Mouse (Mus musculus): ENCODE data around the gene Lef1. TPM values are rescaled to one million over a fixed set of nuclear protein-coding genes. Genes with fewer than 3 reads are reported as not detected.

Gene Lef1
- polyA plus RNA-seq, 1 experiment, result 4.3 TPM

DNA sequence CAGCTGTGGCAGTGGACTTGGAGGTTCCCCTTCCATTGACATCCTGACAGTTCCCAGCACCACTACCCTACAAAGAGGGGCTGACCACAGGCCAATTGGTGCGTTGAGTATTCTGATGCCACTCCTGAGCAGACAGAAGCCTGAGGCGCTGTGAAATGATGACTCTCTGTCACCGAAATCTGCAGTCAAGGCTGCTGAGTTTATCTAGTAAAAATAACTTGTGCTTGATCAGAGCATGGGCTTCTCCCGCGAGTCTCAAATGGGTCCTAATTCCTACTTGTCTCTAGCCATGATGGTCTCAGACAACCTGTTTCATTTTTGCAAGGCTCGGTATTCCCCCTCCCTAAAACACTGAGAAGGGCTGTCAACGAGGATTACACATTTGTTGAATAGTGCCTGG lies 44.8 kb downstream of the Lef1 start:
- no peak overlapping the region for H3K4me3 ChIP-seq (replicated peaks; ENCODE audit: control insufficient read depth, low read depth, low read length)
- TF ChIP-seq CTCF (IDR thresholded peaks at IDR 0.05; ENCODE audit: control insufficient read depth, insufficient read depth, low read length) (no peak), POLR2A (IDR thresholded peaks at IDR 0.05; ENCODE audit: borderline replicate concordance, control insufficient read depth, low read depth, low read length) (no peak)
- H3K4me1 ChIP-seq (ENCODE audit: control insufficient read depth, insufficient read depth, low read length), result no peaks in the 10 kb centered on the region; the same call in 1 of the 2 replicates
- 74% methylated on average over 7 of the region's 7 CpGs for WGBS
- H3K27ac ChIP-seq (ENCODE audit: control insufficient read depth, insufficient read depth, low read depth, low read length, poor library complexity), result no peak overlapping the region

DNA sequence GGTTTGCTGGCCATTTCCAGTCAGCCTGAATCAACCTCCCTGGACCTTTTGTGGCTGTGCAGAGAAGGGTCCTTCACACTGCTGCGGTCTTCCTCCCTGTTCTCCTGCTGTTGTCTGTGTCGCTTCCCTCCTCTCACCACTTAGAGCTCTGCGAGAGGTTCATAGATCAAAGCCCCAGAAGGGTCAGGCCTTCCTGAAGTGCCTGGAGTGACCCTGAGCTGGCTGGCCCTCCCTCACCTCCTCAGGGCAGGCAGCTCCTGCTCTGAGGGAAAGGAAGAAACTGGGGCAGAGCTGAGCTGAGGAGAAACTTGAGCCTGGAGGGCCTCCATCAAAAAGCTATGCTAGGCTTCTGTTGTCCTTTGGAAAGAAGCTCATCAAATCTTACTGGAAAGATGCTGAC lies 45.4 kb downstream of the Lef1 start:
- TF ChIP-seq CTCF (IDR thresholded peaks at IDR 0.05; ENCODE audit: control insufficient read depth, insufficient read depth, low read length) (no peak), POLR2A (IDR thresholded peaks at IDR 0.05; ENCODE audit: borderline replicate concordance, control insufficient read depth, low read depth, low read length) (no peak)
- Histone ChIP-seq H3K4me3 (replicated peaks; ENCODE audit: control insufficient read depth, low read depth, low read length) (no peak overlapping the region), H3K27ac (ENCODE audit: control insufficient read depth, insufficient read depth, low read depth, low read length, poor library complexity) (no peak overlapping the region), H3K4me1 (ENCODE audit: control insufficient read depth, insufficient read depth, low read length) (no peaks in the 10 kb centered on the region; the same call in 1 of the 2 replicates)
- WGBS, result 80% methylated on average over 3 of the region's 3 CpGs

- Histone ChIP-seq H3K27ac (ENCODE audit: control insufficient read depth, insufficient read depth, low read depth, low read length, poor library complexity) (no peak overlapping the region), H3K4me1 (ENCODE audit: control insufficient read depth, insufficient read depth, low read length) (no peaks in the 10 kb centered on the region; the same call in 1 of the 2 replicates), H3K4me3 (replicated peaks; ENCODE audit: control insufficient read depth, low read depth, low read length) (no peak overlapping the region)
- WGBS, result 81% methylated on average over 11 of the region's 11 CpGs
- TF ChIP-seq POLR2A (IDR thresholded peaks at IDR 0.05; ENCODE audit: borderline replicate concordance, control insufficient read depth, low read depth, low read length) (no peak), CTCF (IDR thresholded peaks at IDR 0.05; ENCODE audit: control insufficient read depth, insufficient read depth, low read length) (no peak)
These were observed 46.1 kb downstream of the Lef1 start for GRCm38 (mm10) chr3:131156377-131156776.

DNA sequence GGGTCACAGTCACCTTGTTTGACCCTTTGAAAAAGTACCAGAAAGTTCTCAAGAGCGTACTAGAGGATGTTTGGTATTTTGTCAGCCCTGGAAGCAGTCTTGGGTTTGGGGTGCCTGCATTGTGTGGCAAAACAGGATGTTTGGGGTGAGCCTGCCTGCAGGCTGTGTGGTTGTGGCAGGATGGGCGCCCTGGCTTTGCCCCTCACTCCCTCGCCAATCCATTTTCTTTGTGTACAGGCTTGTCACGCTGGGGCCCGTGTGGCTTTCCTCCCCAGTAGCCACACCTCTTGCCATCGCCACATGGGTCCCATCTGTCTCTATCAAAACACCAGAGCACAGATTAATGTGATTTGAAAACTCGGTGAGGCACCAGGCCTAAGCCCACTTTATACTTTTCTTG lies 47.2 kb downstream of the Lef1 start:
- Histone ChIP-seq H3K4me3 (replicated peaks; ENCODE audit: control insufficient read depth, low read depth, low read length) (no peak overlapping the region), H3K27ac (ENCODE audit: control insufficient read depth, insufficient read depth, low read depth, low read length, poor library complexity) (no peak overlapping the region; the same call in 1 of the 2 replicates), H3K4me1 (ENCODE audit: control insufficient read depth, insufficient read depth, low read length) (no peaks in the 10 kb centered on the region; the same call in 1 of the 2 replicates)
- TF ChIP-seq CTCF (IDR thresholded peaks at IDR 0.05; ENCODE audit: control insufficient read depth, insufficient read depth, low read length) (no peak), POLR2A (IDR thresholded peaks at IDR 0.05; ENCODE audit: borderline replicate concordance, control insufficient read depth, low read depth, low read length) (no peak)
- WGBS, result 16% methylated on average over 7 of the region's 7 CpGs

DNA sequence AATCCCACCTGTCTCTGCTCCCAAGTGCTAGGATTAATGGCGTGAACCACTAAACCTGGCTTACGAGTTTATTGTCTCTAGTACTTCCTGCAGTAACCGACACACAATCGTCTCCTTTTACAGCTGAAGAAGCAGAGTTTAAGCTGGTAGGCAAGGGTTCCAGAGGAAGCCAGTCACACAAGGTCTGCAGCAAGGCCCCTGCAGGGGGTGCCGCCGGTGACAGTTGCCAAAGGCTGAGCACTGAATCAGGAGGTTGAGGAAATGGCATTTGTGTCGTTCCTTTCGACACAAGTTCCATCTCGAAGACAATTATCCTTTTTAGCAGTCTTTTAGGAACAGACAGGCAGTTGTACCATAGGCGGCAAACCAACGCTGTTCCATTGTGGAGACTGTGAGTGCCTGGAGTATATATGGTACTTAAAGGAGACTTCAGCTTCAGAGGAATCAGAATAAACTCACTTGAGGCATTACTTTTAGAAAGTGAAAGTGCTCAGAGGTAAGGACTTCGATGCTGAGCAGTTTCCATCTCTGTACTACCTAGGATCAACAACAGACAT lies 49.0 kb downstream of the Lef1 start:
- H3K4me1 ChIP-seq (ENCODE audit: control insufficient read depth, insufficient read depth, low read length), result no peaks in the 10 kb centered on the region; the same call in 1 of the 2 replicates
- no peak overlapping the region for H3K27ac ChIP-seq (ENCODE audit: control insufficient read depth, insufficient read depth, low read depth, low read length, poor library complexity)
- TF ChIP-seq CTCF (IDR thresholded peaks at IDR 0.05; ENCODE audit: control insufficient read depth, insufficient read depth, low read length) (no peak), POLR2A (IDR thresholded peaks at IDR 0.05; ENCODE audit: borderline replicate concordance, control insufficient read depth, low read depth, low read length) (no peak)
- WGBS, result 66% methylated on average over 12 of the region's 12 CpGs
- no peak overlapping the region for H3K4me3 ChIP-seq (replicated peaks; ENCODE audit: control insufficient read depth, low read depth, low read length)

DNA sequence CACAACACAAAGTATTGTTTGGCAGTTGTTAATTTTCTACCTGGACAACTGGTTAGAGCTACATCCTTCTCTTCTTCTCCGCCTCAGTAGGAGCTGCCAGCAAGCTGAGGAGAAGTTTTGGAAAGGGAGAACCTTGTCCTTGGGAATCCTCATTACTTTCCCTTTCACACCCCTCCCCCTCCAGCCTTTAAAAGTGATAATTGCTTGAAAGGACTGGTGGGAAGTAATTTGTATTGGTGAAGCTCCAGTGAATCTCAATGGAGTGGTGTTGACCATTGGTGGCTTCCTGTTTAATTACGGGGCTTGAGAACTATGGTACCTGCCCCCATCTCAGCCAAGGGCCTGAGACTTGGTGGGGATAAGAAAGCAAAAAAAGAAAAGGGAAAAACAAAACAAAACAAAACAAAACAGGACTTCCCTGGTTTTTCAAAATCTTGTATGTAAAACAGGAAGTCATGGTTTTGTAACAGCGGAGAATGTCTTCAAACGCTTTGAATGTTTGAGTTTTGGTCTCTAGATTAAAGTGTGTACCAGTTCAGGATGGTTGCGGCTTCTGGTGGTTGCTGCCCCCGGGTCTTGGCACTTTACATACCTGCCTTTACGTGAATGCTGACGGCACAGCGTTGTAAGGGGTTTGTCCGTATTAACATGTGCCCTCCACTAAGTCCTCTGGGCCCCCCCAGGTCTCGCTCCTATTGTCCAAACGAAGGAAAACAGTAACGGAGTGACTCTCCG lies 49.8 kb downstream of the Lef1 start:
- TF ChIP-seq POLR2A (IDR thresholded peaks at IDR 0.05; ENCODE audit: borderline replicate concordance, control insufficient read depth, low read depth, low read length), result no peak
- no peak for TF ChIP-seq CTCF (IDR thresholded peaks at IDR 0.05; ENCODE audit: control insufficient read depth, insufficient read depth, low read length)
- WGBS, result 67% methylated on average over 14 of the region's 14 CpGs
- H3K27ac ChIP-seq (ENCODE audit: control insufficient read depth, insufficient read depth, low read depth, low read length, poor library complexity), result no peak overlapping the region
- H3K4me1 ChIP-seq (ENCODE audit: control insufficient read depth, insufficient read depth, low read length), result no peaks in the 10 kb centered on the region; the same call in 1 of the 2 replicates
- no peak overlapping the region for H3K4me3 ChIP-seq (replicated peaks; ENCODE audit: control insufficient read depth, low read depth, low read length)

DNA sequence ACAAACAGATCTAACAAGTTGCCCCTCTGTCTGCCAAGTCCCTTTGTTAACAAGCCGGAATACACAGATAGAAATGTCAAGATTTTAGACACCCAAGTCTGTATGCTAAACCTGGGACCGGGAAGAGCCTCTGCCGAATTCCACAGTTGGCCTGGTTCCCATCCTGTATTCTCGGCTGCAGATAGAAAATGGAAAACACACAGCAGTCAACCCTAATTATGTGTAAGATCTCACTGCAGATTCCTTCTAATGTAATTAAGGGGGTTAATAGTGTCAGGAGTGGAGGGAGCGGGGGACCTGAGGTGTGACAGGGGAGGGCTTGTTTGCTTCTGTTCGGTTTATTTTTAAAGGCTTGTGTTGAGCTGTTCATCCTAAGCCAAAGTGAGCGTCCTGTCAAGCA lies 50.6 kb downstream of the Lef1 start:
- TF ChIP-seq CTCF (IDR thresholded peaks at IDR 0.05; ENCODE audit: control insufficient read depth, insufficient read depth, low read length) (no peak), POLR2A (IDR thresholded peaks at IDR 0.05; ENCODE audit: borderline replicate concordance, control insufficient read depth, low read depth, low read length) (no peak)
- no peaks in the 10 kb centered on the region; the same call in 1 of the 2 replicates for H3K4me1 ChIP-seq (ENCODE audit: control insufficient read depth, insufficient read depth, low read length)
- 87% methylated on average over 7 of the region's 7 CpGs for WGBS
- H3K4me3 ChIP-seq (replicated peaks; ENCODE audit: control insufficient read depth, low read depth, low read length), result no peak overlapping the region
- H3K27ac ChIP-seq (ENCODE audit: control insufficient read depth, insufficient read depth, low read depth, low read length, poor library complexity), result no peak overlapping the region

DNA sequence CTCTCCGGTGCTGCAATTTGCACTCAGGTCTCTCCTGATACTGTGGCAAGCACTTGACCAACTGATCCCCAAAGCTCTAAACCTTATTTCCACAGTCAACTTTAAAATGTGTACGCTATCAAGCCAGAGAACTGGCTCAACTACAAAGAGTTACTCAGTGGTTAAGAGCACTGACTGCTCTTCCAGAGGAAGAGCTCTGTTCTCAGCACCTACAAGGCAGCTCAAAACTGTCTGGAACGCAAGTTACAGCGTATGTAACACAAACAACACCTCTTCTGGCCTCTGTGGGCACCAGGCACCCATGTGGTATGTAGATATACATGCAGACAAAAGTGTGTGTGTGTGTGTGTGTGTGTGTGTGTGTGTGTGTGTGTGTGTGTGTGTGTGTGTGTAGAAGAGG lies 57.5 kb downstream of the Lef1 start:
- 81% methylated on average over 4 of the region's 4 CpGs for WGBS
- no peaks in the 10 kb centered on the region for H3K4me1 ChIP-seq (ENCODE audit: control insufficient read depth, insufficient read depth, low read length)
- no peak for TF ChIP-seq CTCF (IDR thresholded peaks at IDR 0.05; ENCODE audit: control insufficient read depth, insufficient read depth, low read length)
- no peak for TF ChIP-seq POLR2A (IDR thresholded peaks at IDR 0.05; ENCODE audit: borderline replicate concordance, control insufficient read depth, low read depth, low read length)
- H3K27ac ChIP-seq (ENCODE audit: control insufficient read depth, insufficient read depth, low read depth, low read length, poor library complexity), result no peak overlapping the region
- no peak overlapping the region for H3K4me3 ChIP-seq (replicated peaks; ENCODE audit: control insufficient read depth, low read depth, low read length)
